Mouse (Mus musculus) gastrocnemius, postnatal 14 days (tissue): ENCODE data around the gene Scgb3a1. TPM values are rescaled to one million over a fixed set of nuclear protein-coding genes. Genes with fewer than 3 reads are reported as not detected.
A peak's percentile ranks its signal among the peaks of the same experiment; 100 is the strongest.

Source experiments
- DNase-seq: peaks from one replicate; pipeline ENCODE4 v3.0.0; 2021; ENCODE audit warnings: mixed read lengths
- intact Hi-C: fragments of 180-260 bp; cut with DNase I; formaldehyde crosslinking; loops from one replicate; pipeline ENCODE4 v1.15.1; 2025; ENCODE audit warnings: low total_unique reads
- total RNA-seq, 2 experiments: library from RNA; stranded (reverse); gene quantifications; 2 replicates each; pipeline ENCODE4 v1.2.3; 2021

Gene Scgb3a1
- total RNA-seq, 2 experiments from 2014 or later = not detected

DNA sequence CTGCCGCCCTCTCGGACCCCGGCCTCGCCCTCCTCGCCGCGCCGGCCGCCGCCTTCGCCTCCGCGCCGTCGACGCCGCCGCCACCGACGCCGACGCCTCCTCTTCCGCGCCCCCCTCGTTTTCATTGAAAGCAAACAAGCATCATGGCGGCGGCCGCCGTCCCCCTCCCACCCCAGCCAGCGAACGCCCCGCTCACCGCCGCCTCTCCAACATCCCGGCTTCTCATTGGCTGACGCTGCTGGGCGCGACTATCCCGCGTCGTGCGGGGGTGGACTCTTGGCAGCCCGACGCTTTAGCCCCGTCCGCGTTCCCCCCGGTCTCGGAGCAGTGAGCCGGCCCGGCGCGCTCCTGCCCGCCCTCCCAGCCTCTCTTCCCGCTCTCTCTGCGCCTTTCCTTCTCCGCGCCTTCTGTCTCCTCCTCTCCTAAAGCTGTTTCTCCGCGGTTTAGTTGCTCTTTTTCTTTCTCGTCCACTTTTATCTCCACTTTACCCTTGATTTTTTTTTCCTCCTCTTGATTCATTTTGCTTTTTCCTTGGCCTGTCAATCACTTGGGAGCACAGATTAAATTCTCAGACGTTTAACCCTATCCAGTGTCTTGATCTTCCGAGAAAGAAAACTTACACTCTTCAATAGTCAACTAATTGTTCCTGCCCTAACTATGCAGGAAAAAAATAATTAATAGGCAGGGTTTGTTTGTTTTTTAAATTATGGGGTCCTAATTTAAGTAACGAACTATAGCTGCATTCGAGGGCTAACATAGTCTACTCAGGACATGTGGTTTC, 49.3 kb downstream of the Scgb3a1 start, which contains the start of gene Cnot6:
Gene Cnot6 (minus strand): TSS at position 169 of the 781 bp plus-strand sequence.
- intact Hi-C loops = no loop called here
- DNase-seq = peak; percentile 98

DNA sequence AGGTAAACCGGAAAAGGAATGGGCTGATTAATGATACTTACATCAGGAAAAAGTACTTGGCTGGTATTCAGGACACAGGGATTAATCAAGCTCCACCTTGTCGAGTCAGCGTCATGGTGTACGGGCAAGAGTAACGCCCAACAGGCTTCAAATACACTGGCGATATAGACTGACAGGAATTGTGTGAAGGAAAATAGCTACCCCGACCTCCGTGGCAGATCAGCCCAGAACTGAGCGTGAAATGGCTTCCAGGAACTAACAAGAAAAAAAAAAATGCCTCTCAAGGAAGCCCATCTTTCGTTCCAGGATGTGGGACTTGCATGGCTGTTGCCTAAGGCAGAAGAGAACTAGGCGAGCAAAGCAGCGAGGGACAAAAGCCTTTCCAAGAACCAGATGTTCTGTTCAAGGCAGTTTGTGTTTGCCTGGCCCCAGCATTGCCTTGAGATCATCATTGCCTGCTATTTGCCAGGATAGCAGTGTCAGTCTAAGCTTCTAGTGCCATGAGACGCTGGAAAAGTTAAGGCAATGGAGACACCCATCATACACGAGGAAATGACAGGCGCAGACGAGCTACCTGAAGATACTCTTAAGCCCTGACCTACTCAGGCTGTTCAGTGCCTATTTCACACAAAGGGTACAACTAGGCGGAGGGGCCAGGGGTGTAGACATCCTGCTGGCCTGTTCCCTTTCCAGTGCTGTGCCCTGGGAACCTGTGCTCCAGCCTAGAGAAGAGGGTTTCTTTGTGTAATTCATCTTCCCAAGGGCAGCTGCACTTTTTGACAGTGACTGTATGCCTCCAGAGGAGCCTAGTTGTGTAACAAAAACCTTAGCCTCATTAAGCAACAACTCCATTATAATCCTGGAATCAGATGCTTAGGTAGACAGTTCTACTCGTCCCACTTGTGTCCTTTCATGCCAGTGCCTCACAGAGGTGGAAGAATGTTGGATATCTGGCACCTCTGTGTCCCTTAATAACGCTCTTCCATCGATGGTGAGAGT, 50.2 kb downstream of the Scgb3a1 start:
- DNase-seq = no peak

More for the DNA sequence above, 50.2 kb downstream of the Scgb3a1 start:
- intact Hi-C loops = no loop called here

Other genes with a start within 250 kb of the Scgb3a1 start
- not detected for gene Olfr1389, start 240.5 kb upstream of the Scgb3a1 start, total RNA-seq
- under 1 TPM; 0.07 to 0.08 TPM for gene Olfr1388, start 227.0 kb upstream of the Scgb3a1 start, total RNA-seq
- gene Olfr1387, start 208.3 kb upstream of the Scgb3a1 start, total RNA-seq = not detected
- gene Olfr1386, start 198.6 kb upstream of the Scgb3a1 start, total RNA-seq = not detected
- not detected for gene Olfr1385, start 174.5 kb upstream of the Scgb3a1 start, total RNA-seq
- gene Olfr1384, start 156.9 kb upstream of the Scgb3a1 start, total RNA-seq = not detected
- not detected for gene Olfr1383, start 144.0 kb upstream of the Scgb3a1 start, total RNA-seq
- not detected for gene Olfr1382, start 135.4 kb upstream of the Scgb3a1 start, total RNA-seq
- not detected for gene Olfr1381, start 120.2 kb upstream of the Scgb3a1 start, total RNA-seq
- gene Olfr1380, start 106.7 kb upstream of the Scgb3a1 start, total RNA-seq = not detected
- gene Flt4, start 54.3 kb upstream of the Scgb3a1 start, total RNA-seq = 1 to 10 TPM; 4.0 to 4.3 TPM
- gene Cnot6, start 49.1 kb downstream of the Scgb3a1 start, total RNA-seq = 10 to 100 TPM; 19.6 to 21.1 TPM
- 1 to 10 TPM; 6.0 to 8.2 TPM for gene Gfpt2, start 130.6 kb downstream of the Scgb3a1 start, total RNA-seq
- gene Mapk9, start 183.1 kb downstream of the Scgb3a1 start, total RNA-seq = 10 to 100 TPM; 40.6 to 43.9 TPM
- gene Rasgef1c, start 238.2 kb downstream of the Scgb3a1 start, total RNA-seq = 1 to 10 TPM; 1.1 to 1.7 TPM